ENCODE assay signal across 10 mouse cellular contexts in the genomic region with DNA sequence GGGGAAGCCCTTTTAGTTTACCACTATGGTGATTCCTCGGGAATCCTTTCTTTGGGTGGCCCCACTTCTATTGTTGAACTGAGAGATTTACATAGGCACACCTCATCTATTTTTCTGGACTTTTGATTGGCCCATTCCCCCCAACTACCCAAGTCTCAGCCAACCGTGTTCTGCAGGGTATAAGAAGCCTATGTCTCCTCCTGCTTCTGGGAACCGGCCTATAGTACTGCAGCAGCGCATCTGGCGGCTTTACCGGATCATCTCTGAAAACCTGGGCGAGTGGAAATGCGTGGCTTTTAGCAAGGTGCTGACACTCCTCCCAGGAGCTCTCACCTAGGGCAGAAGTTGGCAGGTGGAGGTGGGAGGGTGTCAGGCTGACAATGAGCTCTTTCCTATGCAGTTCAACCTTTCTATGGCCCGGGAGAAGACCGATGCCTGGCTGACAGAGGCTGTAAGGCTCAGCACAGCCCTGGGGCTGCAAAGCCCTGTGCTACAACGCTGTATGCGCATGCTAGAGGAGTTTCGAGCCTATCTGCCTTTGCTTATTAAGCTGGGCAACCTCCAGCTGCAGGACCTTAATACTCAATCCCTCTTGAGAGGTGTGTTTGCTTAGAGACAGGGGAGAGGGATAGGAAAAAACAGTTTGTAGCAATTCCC. TPM values are rescaled to one million over a fixed set of nuclear protein-coding genes. Genes with fewer than 3 reads are reported as not detected.
DNase-seq lines count a peak whose midpoint lies in the region; ATAC-seq and TF ChIP-seq lines count a peak whose summit lies in the region.
"Had no signal": no experiment of that assay in that cellular context is flagged by ENCODE, and none has a peak within 500 bp of the region (broad histone marks: within the 10 kb centered on the region; RNA-seq: fewer than 3 reads in every experiment).

No protein-coding gene starts in this region.

- 13% methylated on average over 13 of the region's 13 CpGs for WGBS in heart, embryonic 12.5 days
- WGBS in embryonic facial prominence, embryonic 14.5 days: 8% methylated on average over 13 of the region's 13 CpGs
- 15% methylated on average over 13 of the region's 13 CpGs for WGBS in midbrain, embryonic 10.5 days

- no peaks in the 10 kb centered on the region for H3K4me1 ChIP-seq in heart, embryonic 12.5 days (replicated peaks)
- no peaks in the 10 kb centered on the region; a peak in 1 of 4 replicates for H3K4me1 ChIP-seq in ES-E14 (ENCODE audit: control insufficient read depth in 2 of 2, insufficient read depth in 2 of 2, low read length in 2 of 2, poor library complexity in 1 of 2)
- H3K4me1 ChIP-seq in embryonic facial prominence, embryonic 14.5 days (ENCODE audit: control insufficient read depth, insufficient read depth, low read length): no peaks in the 10 kb centered on the region
- H3K4me1 ChIP-seq in midbrain, embryonic 10.5 days: peaks cover 9% of the 10 kb centered on the region

- no peak for ATAC-seq in heart, embryonic 12.5 days (ENCODE audit: insufficient number of reproducible peaks, low FRiP score)
- ATAC-seq in embryonic facial prominence, embryonic 14.5 days (ENCODE audit: low read depth): peak; percentile 82; the same call in 1 of the 2 replicates

- no peak for DNase-seq in heart, postnatal 14 days
- peak; percentile 55 for DNase-seq in ES-E14 (ENCODE audit: low read depth, low spot score)
- DNase-seq in embryonic facial prominence, embryonic 14.5 days (ENCODE audit: low spot score): peak; percentile 47
- DNase-seq in midbrain, embryonic 10.5 days (ENCODE audit: low spot score): peak; percentile 27
- DNase-seq in layer of hippocampus, adult 8-10 months (ENCODE audit: low spot score in 2 of 2): no peak
- DNase-seq in frontal cortex, adult 2 months (ENCODE audit: extremely low spot score in 1 of 2, low spot score in 1 of 2): no peak
- DNase-seq in thymus, postnatal 0 days (ENCODE audit: low spot score): no peak
- DNase-seq: cerebellum, postnatal 14 days; gastrocnemius, postnatal 36 days had no signal

- no peak overlapping the region for H3K9ac ChIP-seq in heart, embryonic 12.5 days
- no peak overlapping the region for H3K9ac ChIP-seq in ES-E14 (ENCODE audit: insufficient read depth, low read depth, low read length, poor library complexity, severe bottlenecking)
- no peak overlapping the region for H3K9ac ChIP-seq in embryonic facial prominence, embryonic 14.5 days (ENCODE audit: low read depth, low read length)

- in situ Hi-C loops in ES-E14 (cut with MboI; ENCODE audit: low sequenced_read_pairs in 2 of 2, unreplicated experiment in 2 of 2): no loop called here

- no peaks in the 10 kb centered on the region for H3K36me3 ChIP-seq in heart, embryonic 12.5 days
- no peaks in the 10 kb centered on the region for H3K36me3 ChIP-seq in ES-E14 (ENCODE audit: control insufficient read depth, insufficient read depth, low read length, poor library complexity, severe bottlenecking)
- no peaks in the 10 kb centered on the region for H3K36me3 ChIP-seq in embryonic facial prominence, embryonic 14.5 days (ENCODE audit: control insufficient read depth, insufficient read depth, low read length)
- H3K36me3 ChIP-seq in midbrain, embryonic 10.5 days: no peaks in the 10 kb centered on the region

- no peak overlapping the region for H3K27ac ChIP-seq in heart, embryonic 12.5 days (ENCODE audit: poor library complexity, severe bottlenecking)
- H3K27ac ChIP-seq in ES-E14 (ENCODE audit: insufficient read depth, low read depth, low read length, poor library complexity, severe bottlenecking): no peak overlapping the region
- H3K27ac ChIP-seq in embryonic facial prominence, embryonic 14.5 days (replicated peaks; ENCODE audit: low read depth, low read length): no peak overlapping the region
- H3K27ac ChIP-seq in midbrain, embryonic 10.5 days (replicated peaks): no peak overlapping the region

- H3K4me2 ChIP-seq in heart, embryonic 12.5 days: peak overlapping the region; percentile 48
- peak overlapping the region; percentile 43 for H3K4me2 ChIP-seq in embryonic facial prominence, embryonic 14.5 days (ENCODE audit: low read depth, low read length)

- no peaks in the 10 kb centered on the region; the same call in 1 of the 2 replicates for H3K27me3 ChIP-seq in heart, embryonic 12.5 days (replicated peaks)
- no peaks in the 10 kb centered on the region for H3K27me3 ChIP-seq in embryonic facial prominence, embryonic 14.5 days (replicated peaks; ENCODE audit: control insufficient read depth, insufficient read depth, low read length)
- 0 out of 2 replicates have a peak, but pooled peaks cover 6% of the 10 kb centered on the region for H3K27me3 ChIP-seq in midbrain, embryonic 10.5 days (ENCODE audit: low read depth, poor library complexity, severe bottlenecking)

- intact Hi-C loops in heart, postnatal 14 days (cut with DNase I): no loop called here

- no peaks in the 10 kb centered on the region for H3K9me3 ChIP-seq in heart, embryonic 12.5 days (replicated peaks)
- H3K9me3 ChIP-seq in ES-E14 (ENCODE audit: control insufficient read depth, insufficient read depth, low read depth, low read length): no peaks in the 10 kb centered on the region
- H3K9me3 ChIP-seq in embryonic facial prominence, embryonic 14.5 days (ENCODE audit: control insufficient read depth, low read length): no peaks in the 10 kb centered on the region
- H3K9me3 ChIP-seq in midbrain, embryonic 10.5 days (replicated peaks): no peaks in the 10 kb centered on the region

- H3K4me3 ChIP-seq in heart, embryonic 12.5 days: no peak overlapping the region
- peak overlapping the region in 1 of 2 experiments; percentile 31; a peak in 1 of 4 replicates for H3K4me3 ChIP-seq in ES-E14 (ENCODE audit: insufficient read depth in 1 of 2, low read depth in 1 of 2, low read length in 2 of 2, poor library complexity in 1 of 2, severe bottlenecking in 1 of 2)
- no peak overlapping the region for H3K4me3 ChIP-seq in embryonic facial prominence, embryonic 14.5 days (ENCODE audit: low read depth, low read length)
- H3K4me3 ChIP-seq in midbrain, embryonic 10.5 days: peak overlapping the region; percentile 42

TF ChIP-seq in ES-E14, 5 proteins besides CTCF, POLR2A, EP300 and RAD21 (continues in another document):
- no peak for TF ChIP-seq MAFK (IDR thresholded peaks at IDR 0.05; ENCODE audit: insufficient read depth, low read depth, low read length)
- TF ChIP-seq ZNF384 (IDR thresholded peaks at IDR 0.05; ENCODE audit: low read depth, low read length): no peak

RNA-seq across cellular contexts. Expression of a gene that starts 35.0 kb away (rescaled TPM):
- polyA plus RNA-seq in heart, embryonic 12.5 days (2016; fragmentation: Nextera tagmentation; extraction: Ambion mirVana): 0.41 and 0.52 TPM in 2 replicates
- total RNA-seq in heart, postnatal 14 days (2021): under 1 TPM; 0.67 to 0.76 TPM
- total RNA-seq in ES-E14 (2012; rRNA removed): 0.32 and 0.98 TPM in 2 replicates
- 0.45 and 2.3 TPM in 2 replicates for polyA plus RNA-seq in embryonic facial prominence, embryonic 14.5 days (2014; fragmentation: Nextera tagmentation; extraction: Ambion mirVana)
- polyA plus RNA-seq in midbrain, embryonic 10.5 days (2016; fragmentation: Nextera tagmentation; extraction: Ambion mirVana): 0.40 and 0.41 TPM in 2 replicates
- 1 to 10 TPM; 5.0 to 9.8 (median 7.4) TPM for total RNA-seq in layer of hippocampus, adult 8-10 months (2022)
- 6.9 and 11.5 TPM in 2 replicates for polyA plus RNA-seq in frontal cortex, adult 2 months (2012; rRNA removed)
- polyA plus RNA-seq in thymus, postnatal 0 days (2015; fragmentation: Nextera tagmentation; extraction: Ambion mirVana): 0.37 and 0.61 TPM in 2 replicates

RNA-seq across cellular contexts. Expression of a gene that starts 45.3 kb away (rescaled TPM):
- polyA plus RNA-seq in heart, embryonic 12.5 days (2016; fragmentation: Nextera tagmentation; extraction: Ambion mirVana): 14.1 and 14.8 TPM in 2 replicates
- 1 to 10 TPM; 1.9 to 4.8 TPM for total RNA-seq in heart, postnatal 14 days (2021)
- 9.2 and 35.6 TPM in 2 replicates for total RNA-seq in ES-E14 (2012; rRNA removed)
- polyA plus RNA-seq in embryonic facial prominence, embryonic 14.5 days (2014; fragmentation: Nextera tagmentation; extraction: Ambion mirVana): 38.5 and 40.0 TPM in 2 replicates
- polyA plus RNA-seq in midbrain, embryonic 10.5 days (2016; fragmentation: Nextera tagmentation; extraction: Ambion mirVana): 8.1 and 12.0 TPM in 2 replicates
- 10 to 100 TPM in 2 of 4 experiments, 1 to 10 TPM in 2; 6.8 to 15.0 (median 11.0) TPM for total RNA-seq in layer of hippocampus, adult 8-10 months (2022)
- polyA plus RNA-seq in frontal cortex, adult 2 months (2012; rRNA removed): 50.7 and 53.2 TPM in 2 replicates
- 65.0 and 66.0 TPM in 2 replicates for polyA plus RNA-seq in thymus, postnatal 0 days (2015; fragmentation: Nextera tagmentation; extraction: Ambion mirVana)

RNA-seq across cellular contexts. Expression of a gene that starts 45.5 kb away (rescaled TPM):
- 45.5 and 45.6 TPM in 2 replicates for polyA plus RNA-seq in heart, embryonic 12.5 days (2016; fragmentation: Nextera tagmentation; extraction: Ambion mirVana)
- total RNA-seq in heart, postnatal 14 days (2021): 10 to 100 TPM; 22.0 to 22.9 TPM
- 46.5 and 62.9 TPM in 2 replicates for total RNA-seq in ES-E14 (2012; rRNA removed)
- polyA plus RNA-seq in embryonic facial prominence, embryonic 14.5 days (2014; fragmentation: Nextera tagmentation; extraction: Ambion mirVana): 100 and 103 TPM in 2 replicates
- polyA plus RNA-seq in midbrain, embryonic 10.5 days (2016; fragmentation: Nextera tagmentation; extraction: Ambion mirVana): 57.5 and 67.3 TPM in 2 replicates
- 100 to 1,000 TPM in 1 of 4 experiments, 10 to 100 TPM in 3; 97.0 to 102 (median 98.2) TPM for total RNA-seq in layer of hippocampus, adult 8-10 months (2022)
- polyA plus RNA-seq in frontal cortex, adult 2 months (2012; rRNA removed): 107 and 127 TPM in 2 replicates
- 43.3 and 46.4 TPM in 2 replicates for polyA plus RNA-seq in thymus, postnatal 0 days (2015; fragmentation: Nextera tagmentation; extraction: Ambion mirVana)

RNA-seq across cellular contexts. Expression of a gene that starts 45.8 kb away (rescaled TPM):
- polyA plus RNA-seq in heart, embryonic 12.5 days (2016; fragmentation: Nextera tagmentation; extraction: Ambion mirVana): 142 and 155 TPM in 2 replicates
- total RNA-seq in heart, postnatal 14 days (2021): 10 to 100 TPM; 83.7 to 94.3 TPM
- total RNA-seq in ES-E14 (2012; rRNA removed): 75.4 and 85.5 TPM in 2 replicates
- polyA plus RNA-seq in embryonic facial prominence, embryonic 14.5 days (2014; fragmentation: Nextera tagmentation; extraction: Ambion mirVana): 183 and 216 TPM in 2 replicates
- 164 TPM in 2 replicates for polyA plus RNA-seq in midbrain, embryonic 10.5 days (2016; fragmentation: Nextera tagmentation; extraction: Ambion mirVana)
- total RNA-seq in layer of hippocampus, adult 8-10 months (2022): 10 to 100 TPM; 60.1 to 69.7 (median 65.5) TPM
- 108 and 129 TPM in 2 replicates for polyA plus RNA-seq in frontal cortex, adult 2 months (2012; rRNA removed)
- polyA plus RNA-seq in thymus, postnatal 0 days (2015; fragmentation: Nextera tagmentation; extraction: Ambion mirVana): 273 and 277 TPM in 2 replicates

RNA-seq across cellular contexts. Expression of a gene that starts 50.7 kb away (rescaled TPM):
- polyA plus RNA-seq in heart, embryonic 12.5 days (2016; fragmentation: Nextera tagmentation; extraction: Ambion mirVana): 384 and 391 TPM in 2 replicates
- 100 to 1,000 TPM; 115 to 123 TPM for total RNA-seq in heart, postnatal 14 days (2021)
- 36.9 and 61.4 TPM in 2 replicates for total RNA-seq in ES-E14 (2012; rRNA removed)
- polyA plus RNA-seq in embryonic facial prominence, embryonic 14.5 days (2014; fragmentation: Nextera tagmentation; extraction: Ambion mirVana): 418 and 440 TPM in 2 replicates
- 236 and 240 TPM in 2 replicates for polyA plus RNA-seq in midbrain, embryonic 10.5 days (2016; fragmentation: Nextera tagmentation; extraction: Ambion mirVana)
- total RNA-seq in layer of hippocampus, adult 8-10 months (2022): 10 to 100 TPM; 67.9 to 94.5 (median 84.3) TPM
- 145 and 158 TPM in 2 replicates for polyA plus RNA-seq in frontal cortex, adult 2 months (2012; rRNA removed)
- polyA plus RNA-seq in thymus, postnatal 0 days (2015; fragmentation: Nextera tagmentation; extraction: Ambion mirVana): 206 and 210 TPM in 2 replicates

Comparison
In these comparisons a context has a peak if more than half of its experiments do, and no peak if none do; other contexts are left out.
1. DNase-seq: peak in ES-E14 (single experiment), embryonic facial prominence, embryonic 14.5 days (single experiment) and midbrain, embryonic 10.5 days (single experiment); none in heart, postnatal 14 days (0 of 2), layer of hippocampus, adult 8-10 months (0 of 2), frontal cortex, adult 2 months (0 of 2) and thymus, postnatal 0 days (single experiment).